Mouse (Mus musculus) testis, postnatal 14 days (tissue): ENCODE measurements around the gene Ap5m1.
A peak's percentile ranks its signal among the peaks of the same experiment; 100 is the strongest.
"Not testable (repeated sequence)": the region's sequence is repeated elsewhere in the genome, so short reads cannot be mapped to it uniquely, and the experiment has no call there.

Source experiments
- DNase-seq: peaks from one replicate; pipeline ENCODE4 v3.0.0; 2021; ENCODE audit warnings: low spot score

Ap5m1 gene

GRCm38 (mm10) chr14:49065529-49066273, at the start of gene Ap5m1:
TSS of gene Ap5m1 (plus strand) at chr14:49066097.
- DNase-seq, result peak; percentile 69

GRCm38 (mm10) chr14:49019765-49020164, 46.1 kb upstream of the Ap5m1 start:
- no peak for DNase-seq

GRCm38 (mm10) chr14:49027040-49027778, 38.7 kb upstream of the Ap5m1 start:
- no peak for DNase-seq

- DNase-seq, result no peak
Observed at GRCm38 (mm10) chr14:49027779-49028368, 38.0 kb upstream of the Ap5m1 start.

DNA sequence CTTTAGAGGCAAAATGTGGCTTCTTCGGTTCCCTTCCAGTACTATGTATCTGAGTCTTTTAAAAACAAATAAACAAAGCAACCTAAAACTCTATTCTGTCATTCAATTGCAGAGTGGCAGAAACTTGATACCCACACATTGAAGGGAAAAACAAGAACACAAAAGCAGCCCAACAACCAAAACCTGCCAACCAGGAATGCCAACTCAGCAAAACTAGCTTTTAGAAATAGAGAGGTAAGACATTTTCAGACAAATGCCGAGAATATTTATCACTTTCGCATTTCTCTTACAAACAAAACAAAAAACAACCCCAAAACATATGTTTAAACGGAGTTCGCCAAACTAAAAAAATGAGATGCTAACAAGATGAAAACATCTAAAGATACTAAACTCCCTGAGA, 36.9 kb upstream of the Ap5m1 start:
- DNase-seq, result no peak

DNA sequence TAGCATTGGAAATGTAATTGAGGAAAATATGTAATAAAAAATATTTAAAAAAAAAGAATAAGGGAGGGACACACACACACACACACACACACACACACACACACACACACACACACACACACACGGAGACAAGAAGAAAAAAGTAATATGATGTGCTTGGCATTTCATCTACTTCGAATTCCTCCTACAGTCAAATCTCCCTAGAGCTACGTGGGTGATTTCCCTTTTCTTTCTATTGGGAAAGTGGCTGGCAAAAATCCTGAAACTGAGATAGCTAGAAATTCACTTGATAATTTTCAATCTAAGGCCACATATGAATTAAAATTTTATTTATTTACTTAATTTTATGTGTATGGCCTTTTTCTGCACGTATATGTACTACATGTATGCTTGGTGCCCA, 20.3 kb upstream of the Ap5m1 start:
- DNase-seq, result no peak

GRCm38 (mm10) chr14:49049492-49049891, 16.4 kb upstream of the Ap5m1 start:
- DNase-seq, result no peak

DNA sequence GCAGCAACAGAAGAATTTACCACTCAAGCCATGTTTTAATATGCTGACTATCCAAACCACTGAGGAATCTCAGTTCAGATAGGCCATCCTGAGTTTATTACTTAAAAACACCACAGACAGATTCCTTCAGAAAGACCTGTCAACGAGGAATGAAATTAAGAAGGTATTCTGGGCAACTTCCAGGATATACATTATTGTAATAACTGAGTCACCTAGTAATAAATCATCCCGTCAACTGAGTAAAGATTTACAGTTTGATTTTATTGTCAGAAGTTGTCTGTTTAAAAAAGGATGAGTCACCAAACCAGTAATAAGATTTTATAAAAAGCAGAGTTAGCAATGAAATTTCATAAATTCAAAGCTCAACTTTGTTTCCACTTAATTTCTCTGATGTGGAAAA, 2.1 kb upstream of the Ap5m1 start:
- no peak for DNase-seq

DNA sequence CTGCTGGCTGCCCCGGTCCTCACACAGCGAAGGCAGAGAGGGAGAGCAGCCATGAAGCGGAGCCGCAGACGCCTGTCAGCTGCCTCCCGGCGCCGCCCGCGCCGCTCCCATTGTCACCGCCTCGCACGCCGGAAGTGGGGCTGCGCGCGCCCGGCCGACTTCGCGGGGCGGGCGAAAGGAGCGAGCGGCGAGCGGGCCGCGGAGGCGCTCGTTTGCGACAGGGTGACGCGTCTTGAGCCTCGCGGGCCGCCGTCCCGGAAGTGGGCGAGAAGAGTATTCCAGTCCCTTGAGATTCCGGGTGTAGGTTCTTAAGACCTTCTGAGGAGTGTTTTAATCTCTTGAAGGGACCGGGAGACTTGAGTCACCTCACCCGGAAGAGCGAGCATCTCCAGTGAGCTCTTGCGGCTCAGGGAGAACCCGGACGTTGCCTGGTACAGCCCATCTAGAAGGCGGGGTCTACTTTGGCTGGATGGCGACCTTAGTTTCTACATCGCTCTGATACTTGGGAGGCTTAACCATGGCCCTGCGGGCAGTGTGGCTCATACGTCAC, 452 bp downstream of the Ap5m1 start, which contains the start of gene Exoc5:
TSS of gene Exoc5 (minus strand) at position 380 of the 550 bp plus-strand sequence.
- DNase-seq, result peak; percentile 95

DNA sequence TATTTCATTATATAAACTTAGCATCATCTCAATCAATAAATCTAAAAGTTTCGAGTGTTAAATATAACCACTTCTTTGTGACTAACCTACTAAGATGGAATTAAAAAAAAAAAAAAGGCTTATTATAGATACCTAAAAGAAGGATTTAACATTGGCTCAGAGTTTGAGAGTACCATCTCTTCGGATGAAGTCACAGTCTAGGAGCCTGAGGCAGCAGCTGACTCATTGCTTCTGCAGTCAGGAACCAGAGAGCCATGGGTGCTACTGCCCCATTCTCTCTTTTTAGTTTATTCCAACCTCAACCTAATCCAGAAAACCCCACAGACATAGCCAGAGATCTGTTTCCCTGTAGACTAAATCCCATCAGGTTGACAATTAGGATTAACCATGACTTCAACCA, 6.9 kb downstream of the Ap5m1 start:
- DNase-seq, result no peak

- DNase-seq, result no peak
Observed at GRCm38 (mm10) chr14:49073896-49074295, 8.0 kb downstream of the Ap5m1 start.

DNA sequence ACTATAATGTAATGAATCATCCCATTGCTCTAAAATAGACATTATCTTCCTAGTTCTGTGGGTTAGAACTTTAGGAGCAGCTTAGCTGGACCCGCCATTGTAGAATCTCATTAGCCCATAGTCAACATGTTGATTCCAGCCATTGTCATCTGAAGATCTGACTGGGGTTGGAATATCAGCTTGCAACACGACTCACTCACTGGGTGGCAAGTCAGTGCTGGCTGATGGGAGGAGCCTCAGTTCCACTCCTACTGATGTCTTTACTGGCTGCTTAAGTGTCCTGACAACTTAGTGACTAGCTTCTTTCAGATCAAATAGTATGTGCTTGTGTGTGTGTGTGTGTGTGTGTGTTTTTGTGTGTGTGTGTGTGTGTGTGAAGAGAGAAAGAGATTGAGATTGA, 8.5 kb downstream of the Ap5m1 start:
- DNase-seq, result no peak

DNA sequence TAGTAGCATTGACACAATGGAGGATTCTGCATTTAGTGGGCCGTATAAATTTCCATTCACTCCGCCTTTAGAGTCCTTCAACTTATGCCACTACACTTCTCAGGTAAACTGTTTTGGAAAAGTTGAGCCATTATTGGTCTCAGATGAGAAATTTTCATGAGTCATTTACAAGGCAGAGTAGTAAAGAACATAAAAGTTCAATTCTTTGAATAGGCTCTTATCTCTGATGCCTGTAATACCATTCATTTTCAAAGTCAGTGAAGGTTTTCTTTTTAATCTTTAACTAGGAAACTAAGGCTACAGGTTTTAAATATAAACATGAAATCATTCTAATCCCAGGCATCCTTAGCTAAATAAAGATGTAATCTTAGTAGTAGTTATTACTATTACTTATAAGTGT, 12.9 kb downstream of the Ap5m1 start:
- DNase-seq, result no peak

- no peak for DNase-seq
Observed at GRCm38 (mm10) chr14:49086522-49086921, 20.6 kb downstream of the Ap5m1 start.

DNA sequence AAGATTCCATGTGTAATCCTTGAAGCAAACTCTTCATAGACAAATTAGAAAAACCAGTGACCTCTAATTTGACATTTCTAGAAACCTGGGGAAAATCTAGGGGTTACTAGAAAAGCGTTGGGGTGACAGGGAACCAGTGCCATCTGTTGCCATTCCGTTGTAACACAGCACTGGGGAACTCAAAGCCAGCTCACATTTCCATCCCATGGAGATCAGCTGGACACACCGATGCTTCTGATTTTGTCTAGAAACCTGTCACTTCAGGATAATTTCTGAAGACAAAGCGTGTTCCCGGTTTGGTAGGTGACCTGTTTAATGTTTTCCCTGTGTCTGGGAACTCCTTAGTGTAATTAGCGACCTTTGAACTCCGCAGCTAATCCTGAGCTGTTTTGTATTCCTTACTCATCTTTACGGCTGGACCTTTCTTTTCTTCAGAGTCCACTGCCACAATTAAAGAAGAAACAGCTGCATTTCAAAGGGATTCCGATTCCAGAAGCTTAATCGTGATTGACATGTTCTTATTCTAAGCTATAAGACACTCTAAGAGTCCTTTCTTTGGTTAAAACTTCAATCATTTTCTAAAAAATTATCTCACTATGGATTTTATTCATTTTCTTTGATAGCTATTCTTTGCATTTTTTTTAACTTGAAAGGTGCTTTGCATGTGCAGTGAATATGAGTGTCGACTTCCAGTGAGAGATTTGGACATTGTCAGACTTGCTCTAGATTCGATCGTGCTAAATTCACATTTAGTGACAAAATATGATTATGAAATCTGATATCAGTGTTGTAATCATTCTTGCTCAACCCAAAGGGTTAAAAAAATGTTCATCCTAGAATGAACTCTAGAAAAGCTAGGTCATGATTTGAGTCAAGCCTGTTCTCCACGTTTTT, 22.5 kb downstream of the Ap5m1 start:
- no peak for DNase-seq

DNA sequence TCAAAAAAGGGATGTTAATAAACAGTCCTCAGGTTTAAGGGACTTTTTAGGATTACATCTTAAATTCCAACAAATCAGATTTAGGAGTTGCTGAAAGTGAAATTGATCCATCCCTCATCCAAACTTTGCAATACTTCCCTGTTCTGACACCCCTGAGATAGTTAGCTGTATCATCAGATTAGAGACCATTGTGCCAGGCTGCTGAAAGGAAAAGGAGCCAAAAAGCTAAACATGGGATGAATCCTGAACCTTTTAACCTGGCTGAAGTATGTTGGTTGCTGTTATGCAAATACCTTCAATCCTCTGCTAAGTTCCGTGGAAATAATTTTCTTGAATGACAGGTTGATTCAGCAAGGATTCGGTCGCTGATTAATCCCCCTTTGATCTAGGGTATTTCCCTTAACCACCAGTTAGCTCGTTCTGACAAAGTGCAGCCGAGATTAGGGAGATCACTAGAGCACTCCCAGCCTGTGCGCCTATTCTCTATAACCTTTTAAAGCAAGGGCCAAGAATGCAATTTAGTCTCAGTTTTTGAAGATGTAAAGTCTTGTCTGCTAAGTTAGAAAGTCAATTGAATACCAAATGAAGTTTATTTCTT, 23.7 kb downstream of the Ap5m1 start:
- no peak for DNase-seq

DNA sequence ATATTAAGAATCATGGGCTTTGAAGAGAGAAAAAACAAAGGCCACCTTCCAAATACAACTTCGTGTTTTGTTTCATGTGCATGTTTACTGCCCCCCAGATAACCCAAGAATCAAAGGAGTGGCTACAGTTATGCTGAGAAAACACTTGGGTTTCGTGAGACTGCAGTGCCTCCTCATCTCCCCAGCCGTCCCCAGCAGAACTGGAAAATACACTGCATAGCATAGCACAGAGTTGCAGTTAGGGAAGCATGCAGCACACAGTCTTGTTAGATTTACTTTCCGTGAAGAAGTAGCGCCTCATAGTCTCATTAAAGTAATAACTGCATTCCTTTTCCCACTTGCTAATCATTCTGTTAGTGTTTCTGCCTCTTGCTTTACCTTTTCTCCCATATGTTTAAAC, 24.2 kb downstream of the Ap5m1 start:
- DNase-seq, result no peak

DNA sequence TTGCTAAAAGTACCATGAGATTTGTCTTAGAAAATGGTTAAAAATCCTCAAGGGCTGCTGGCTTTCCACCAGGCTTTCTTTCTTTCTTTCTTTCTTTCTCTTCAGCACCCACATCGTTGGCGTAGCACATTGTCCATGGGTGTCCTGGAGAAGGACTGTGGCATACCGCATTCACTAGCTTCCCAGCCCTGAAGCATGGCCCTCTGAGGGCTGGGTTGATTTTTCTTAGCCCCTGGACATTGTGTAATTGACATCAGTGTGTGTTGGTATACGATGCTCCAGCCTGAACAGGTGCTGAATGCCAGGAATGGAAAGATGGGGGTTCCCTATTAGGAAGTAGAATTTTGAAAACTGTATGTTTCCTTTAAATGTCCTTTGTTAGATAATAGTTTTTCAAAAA, 25.4 kb downstream of the Ap5m1 start:
- no peak for DNase-seq

DNA sequence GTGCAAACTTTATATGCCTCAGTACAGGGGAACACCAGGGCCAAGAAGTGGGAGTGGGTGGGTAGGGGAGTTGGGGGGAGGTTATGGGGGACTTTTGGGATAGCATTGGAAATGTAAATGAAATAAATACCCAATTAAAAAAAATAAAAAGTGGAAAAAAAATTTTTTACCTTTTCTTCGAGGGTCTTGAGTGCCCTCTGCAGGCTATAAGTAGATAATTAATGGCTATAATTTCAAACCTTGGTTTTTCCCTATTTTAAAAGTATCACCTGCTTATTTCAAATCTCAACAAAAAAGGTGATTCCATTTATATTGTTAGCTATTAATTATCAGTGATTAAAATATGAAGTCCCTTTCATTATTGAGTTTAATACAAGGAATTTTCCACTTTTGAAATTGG, 25.9 kb downstream of the Ap5m1 start:
- DNase-seq, result not testable (repeated sequence)

GRCm38 (mm10) chr14:49118381-49118780, 52.5 kb downstream of the Ap5m1 start:
- peak; percentile 31 for DNase-seq

- DNase-seq, result no peak
Observed at GRCm38 (mm10) chr14:49121723-49122122, 55.8 kb downstream of the Ap5m1 start.
